Mouse (Mus musculus): Measurements from ENCODE around the gene C2cd2l. TPM values are rescaled to one million over a fixed set of nuclear protein-coding genes. Genes with fewer than 3 reads are reported as not detected.
"Not testable (repeated sequence)": the region's sequence is repeated elsewhere in the genome, so short reads cannot be mapped to it uniquely, and the experiment has no call there.

The C2cd2l gene
- polyA plus RNA-seq, 1 experiment from 2014 or later = 17.1 TPM

DNA sequence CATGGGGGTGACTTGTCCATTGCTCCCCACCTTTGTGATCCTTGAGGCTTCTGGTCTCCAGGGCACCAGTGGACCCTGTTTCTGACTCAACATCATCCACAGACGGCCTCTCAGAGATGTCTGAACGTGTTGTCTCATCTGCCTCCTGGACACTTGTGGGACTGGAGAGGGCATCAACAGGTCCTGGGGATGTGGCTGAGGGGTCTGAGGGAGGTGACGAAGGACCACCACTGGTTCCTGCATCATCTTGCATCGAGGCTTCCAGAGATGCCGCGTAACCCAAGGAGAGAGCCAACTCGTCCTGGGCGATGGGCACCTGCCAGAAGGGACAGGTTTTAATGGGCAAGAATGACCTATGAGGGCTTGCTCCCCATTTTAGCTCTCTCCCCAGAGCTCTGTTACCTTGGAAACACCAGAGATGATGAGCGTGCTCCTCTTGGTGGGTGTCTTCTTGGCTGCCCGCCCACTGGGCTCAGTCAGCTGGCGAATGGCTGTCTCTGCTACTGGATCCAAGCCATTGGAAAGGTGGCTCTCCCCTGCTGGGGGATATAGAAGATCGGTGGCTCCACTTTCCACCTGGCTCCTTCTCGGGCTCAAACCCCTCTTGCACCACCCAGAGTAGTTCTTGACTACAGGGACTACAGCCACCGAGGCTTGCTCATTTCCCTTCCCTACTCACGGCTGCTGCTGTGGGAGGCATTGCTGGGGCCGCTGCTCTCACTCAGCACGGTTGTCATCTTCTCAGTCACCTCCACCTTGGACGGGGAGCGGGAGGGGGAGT lies 6.4 kb downstream of the C2cd2l start:
- DNase-seq (ENCODE audit: low spot score) = no peak
- ATAC-seq (ENCODE audit: insufficient read depth, low FRiP score, low TSS enrichment) = no peak
- peaks cover 13% of the 10 kb centered on the region for H3K4me1 ChIP-seq (ENCODE audit: control insufficient read depth, insufficient read depth, low read length)

DNA sequence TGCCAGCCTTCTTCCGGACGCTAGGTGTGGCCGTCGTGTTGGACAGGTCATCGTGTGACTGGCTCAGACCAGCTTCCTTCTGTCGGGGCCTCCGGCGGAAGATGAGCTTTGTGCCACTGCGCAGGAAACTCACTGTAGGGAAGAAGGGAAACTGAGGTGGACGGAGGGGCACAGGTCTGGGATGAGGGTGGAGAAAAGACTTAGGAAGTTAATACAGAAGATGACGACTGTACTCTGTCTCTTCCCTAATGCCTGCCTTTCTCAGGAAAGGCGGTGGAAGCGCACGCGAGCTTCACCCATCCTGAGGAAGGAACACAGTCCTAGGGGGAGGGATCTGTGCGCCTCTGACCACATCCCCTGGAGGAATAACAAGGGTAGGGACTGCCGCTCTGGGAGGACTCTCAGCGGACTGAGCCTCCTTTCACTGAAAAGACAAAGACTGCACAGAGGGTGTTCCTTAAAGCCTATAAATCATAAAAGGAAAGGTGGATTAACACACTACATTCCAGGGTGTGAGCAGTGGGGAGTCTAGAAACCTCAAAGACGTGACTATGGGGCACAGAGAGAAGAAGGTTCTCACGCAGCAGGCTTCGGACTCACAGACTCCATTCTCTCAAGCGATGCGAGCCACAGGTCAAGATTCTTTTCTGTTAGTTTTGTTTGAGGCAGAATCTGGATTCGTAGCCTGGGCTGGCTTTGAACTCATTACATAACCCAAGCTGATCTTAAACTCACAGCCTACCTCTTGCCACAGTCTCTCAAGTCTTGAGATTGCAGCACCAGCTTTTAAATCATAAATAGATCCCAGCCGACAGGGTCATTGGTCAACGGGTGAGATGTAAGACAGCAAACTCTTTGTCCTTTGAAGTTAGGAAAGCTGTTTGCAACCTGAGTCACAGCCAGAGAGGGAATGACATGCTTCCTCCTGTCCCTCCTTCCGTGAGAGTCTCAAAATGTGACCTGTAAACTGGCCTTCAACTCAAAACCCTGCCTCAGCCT lies 8.7 kb downstream of the C2cd2l start:
- peaks cover 6% of the 10 kb centered on the region for H3K4me1 ChIP-seq (ENCODE audit: control insufficient read depth, insufficient read depth, low read length)
- H3K27ac ChIP-seq (ENCODE audit: low read depth, low read length) = peak overlapping the region; percentile 42; the same call in 1 of the 2 replicates
- H3K36me3 ChIP-seq (ENCODE audit: control insufficient read depth, insufficient read depth, low read length) = peaks cover 13% of the 10 kb centered on the region
- H3K4me3 ChIP-seq (ENCODE audit: low read depth, low read length) = no peak overlapping the region
- H3K9me3 ChIP-seq (ENCODE audit: control insufficient read depth, low read length) = no peaks in the 10 kb centered on the region
- ATAC-seq (ENCODE audit: insufficient read depth, low FRiP score, low TSS enrichment) = 0 out of 2 replicates have a peak, but pooled peaks have one; percentile 41
- H3K4me2 ChIP-seq (ENCODE audit: low read depth) = peak overlapping the region; percentile 8; the same call in 1 of the 2 replicates
- peak overlapping the region; percentile 19; the same call in 1 of the 2 replicates for H3K9ac ChIP-seq (ENCODE audit: low read length)
- H3K27me3 ChIP-seq (ENCODE audit: control insufficient read depth, insufficient read depth, low read length) = no peaks in the 10 kb centered on the region
- WGBS = 8% methylated on average over 27 of the region's 27 CpGs
- DNase-seq (ENCODE audit: low spot score) = peak; percentile 38

More for the DNA sequence above, 6.4 kb downstream of the C2cd2l start:
- WGBS = 82% methylated on average over 19 of the region's 19 CpGs
- Histone ChIP-seq H3K27ac (ENCODE audit: low read depth, low read length) (no peak overlapping the region), H3K9ac (ENCODE audit: low read length) (no peak overlapping the region), H3K27me3 (ENCODE audit: control insufficient read depth, insufficient read depth, low read length) (no peaks in the 10 kb centered on the region), H3K9me3 (ENCODE audit: control insufficient read depth, low read length) (no peaks in the 10 kb centered on the region), H3K4me3 (ENCODE audit: low read depth, low read length) (no peak overlapping the region), H3K4me2 (ENCODE audit: low read depth) (no peak overlapping the region), H3K36me3 (ENCODE audit: control insufficient read depth, insufficient read depth, low read length) (peaks cover 13% of the 10 kb centered on the region)

DNA sequence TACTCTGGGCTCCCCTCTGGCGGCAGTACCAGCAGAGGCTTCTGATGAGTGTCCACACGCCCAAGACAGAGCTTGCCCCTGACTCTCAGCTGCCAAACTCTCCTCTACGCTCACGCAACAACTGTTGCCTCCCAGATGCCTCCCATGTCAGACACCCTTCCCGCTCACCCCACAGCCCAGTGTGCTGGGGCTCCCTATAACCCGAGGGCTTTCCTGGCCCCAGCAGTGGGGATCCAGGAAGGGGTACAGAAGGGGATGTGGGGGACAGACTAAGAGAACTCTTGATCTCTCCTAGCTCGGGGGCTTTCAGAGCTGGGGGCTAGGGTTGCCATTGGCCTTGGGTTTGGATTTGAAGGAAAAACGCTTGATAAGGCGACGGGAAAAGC lies 9.3 kb downstream of the C2cd2l start:
- DNase-seq (ENCODE audit: low spot score) = no peak
- Histone ChIP-seq H3K9ac (ENCODE audit: low read length) (no peak overlapping the region), H3K4me2 (ENCODE audit: low read depth) (no peak overlapping the region), H3K27me3 (ENCODE audit: control insufficient read depth, insufficient read depth, low read length) (no peaks in the 10 kb centered on the region), H3K9me3 (ENCODE audit: control insufficient read depth, low read length) (no peaks in the 10 kb centered on the region), H3K27ac (ENCODE audit: low read depth, low read length) (0 out of 2 replicates have a peak overlapping the region, but pooled peaks have one; percentile 35), H3K36me3 (ENCODE audit: control insufficient read depth, insufficient read depth, low read length) (peaks cover 13% of the 10 kb centered on the region), H3K4me3 (ENCODE audit: low read depth, low read length) (no peak overlapping the region), H3K4me1 (ENCODE audit: control insufficient read depth, insufficient read depth, low read length) (peaks cover 6% of the 10 kb centered on the region)
- ATAC-seq (ENCODE audit: insufficient read depth, low FRiP score, low TSS enrichment) = no peak
- WGBS = 31% methylated on average over 10 of the region's 10 CpGs

DNA sequence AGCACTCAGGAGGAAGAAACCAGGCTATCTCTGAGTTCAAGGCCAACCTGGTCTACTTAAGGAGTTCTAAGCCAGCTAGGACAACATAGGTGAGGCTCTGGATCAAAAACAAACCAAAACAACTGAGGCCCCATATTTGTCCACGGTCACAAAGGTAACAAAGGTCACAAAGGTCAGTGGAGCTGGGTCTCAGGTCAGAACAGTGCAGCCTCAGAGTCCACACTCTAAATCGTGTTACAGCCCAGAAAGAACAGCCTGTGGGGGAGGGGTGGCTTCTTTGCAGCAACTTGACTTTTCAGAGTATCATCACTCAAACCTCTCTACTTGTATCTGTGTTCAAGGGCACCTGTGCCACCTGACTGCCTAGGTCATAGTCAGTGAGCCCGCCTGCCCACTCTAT lies 10.3 kb downstream of the C2cd2l start:
- H3K4me2 ChIP-seq (ENCODE audit: low read depth) = no peak overlapping the region
- peaks cover 9% of the 10 kb centered on the region for H3K4me1 ChIP-seq (ENCODE audit: control insufficient read depth, insufficient read depth, low read length)
- H3K4me3 ChIP-seq (ENCODE audit: low read depth, low read length) = no peak overlapping the region
- no peak for DNase-seq (ENCODE audit: low spot score)
- ATAC-seq (ENCODE audit: insufficient read depth, low FRiP score, low TSS enrichment) = no peak
- no peaks in the 10 kb centered on the region for H3K27me3 ChIP-seq (ENCODE audit: control insufficient read depth, insufficient read depth, low read length)
- H3K9me3 ChIP-seq (ENCODE audit: control insufficient read depth, low read length) = no peaks in the 10 kb centered on the region
- WGBS = 66% methylated on average over 3 of the region's 3 CpGs
- H3K36me3 ChIP-seq (ENCODE audit: control insufficient read depth, insufficient read depth, low read length) = peaks cover 8% of the 10 kb centered on the region
- no peak overlapping the region for H3K9ac ChIP-seq (ENCODE audit: low read length)
- H3K27ac ChIP-seq (ENCODE audit: low read depth, low read length) = no peak overlapping the region

DNA sequence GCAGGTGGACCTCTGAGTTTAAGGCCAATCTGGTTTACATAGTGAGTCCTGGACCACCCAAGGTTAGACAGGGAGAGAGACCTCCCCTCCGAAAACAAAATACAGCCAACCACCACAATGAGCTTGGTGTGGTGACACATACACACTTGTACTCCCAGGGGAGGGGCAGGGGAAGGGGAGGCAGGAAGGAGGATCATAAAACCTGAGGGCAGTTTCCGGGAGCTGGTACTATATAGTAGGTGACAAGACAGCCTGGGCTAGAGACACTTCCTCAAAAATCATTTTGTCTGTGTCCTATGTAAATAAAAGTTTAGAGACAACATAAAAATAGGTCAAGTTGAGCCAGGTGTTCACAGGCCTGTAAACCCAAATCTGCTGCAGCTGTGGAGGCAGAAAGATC lies 12.8 kb downstream of the C2cd2l start:
- 77% methylated on average over 2 of the region's 2 CpGs for WGBS
- no peak overlapping the region for H3K9ac ChIP-seq (ENCODE audit: low read length)
- ATAC-seq (ENCODE audit: insufficient read depth, low FRiP score, low TSS enrichment) = no peak
- H3K9me3 ChIP-seq (ENCODE audit: control insufficient read depth, low read length) = no peaks in the 10 kb centered on the region
- H3K27me3 ChIP-seq (ENCODE audit: control insufficient read depth, insufficient read depth, low read length) = no peaks in the 10 kb centered on the region
- H3K36me3 ChIP-seq (ENCODE audit: control insufficient read depth, insufficient read depth, low read length) = 0 out of 2 replicates have a peak, but pooled peaks cover 2% of the 10 kb centered on the region
- no peak overlapping the region for H3K27ac ChIP-seq (ENCODE audit: low read depth, low read length)
- peaks cover 12% of the 10 kb centered on the region for H3K4me1 ChIP-seq (ENCODE audit: control insufficient read depth, insufficient read depth, low read length)
- no peak for DNase-seq (ENCODE audit: low spot score)
- H3K4me3 ChIP-seq (ENCODE audit: low read depth, low read length) = no peak overlapping the region
- H3K4me2 ChIP-seq (ENCODE audit: low read depth) = no peak overlapping the region

GRCm38 (mm10) chr9:44306532-44306931 lies 13.6 kb downstream of the C2cd2l start:
- ATAC-seq (ENCODE audit: insufficient read depth, low FRiP score, low TSS enrichment) = no peak
- H3K4me2 ChIP-seq (ENCODE audit: low read depth) = no peak overlapping the region
- H3K36me3 ChIP-seq (ENCODE audit: control insufficient read depth, insufficient read depth, low read length) = 0 out of 2 replicates have a peak, but pooled peaks cover 2% of the 10 kb centered on the region
- H3K9me3 ChIP-seq (ENCODE audit: control insufficient read depth, low read length) = no peaks in the 10 kb centered on the region
- 94% methylated on average over 6 of the region's 6 CpGs for WGBS
- H3K4me1 ChIP-seq (ENCODE audit: control insufficient read depth, insufficient read depth, low read length) = peaks cover 8% of the 10 kb centered on the region; the same call in 1 of the 2 replicates
- H3K9ac ChIP-seq (ENCODE audit: low read length) = no peak overlapping the region
- H3K27ac ChIP-seq (ENCODE audit: low read depth, low read length) = no peak overlapping the region
- H3K4me3 ChIP-seq (ENCODE audit: low read depth, low read length) = no peak overlapping the region
- DNase-seq (ENCODE audit: low spot score) = no peak
- no peaks in the 10 kb centered on the region for H3K27me3 ChIP-seq (ENCODE audit: control insufficient read depth, insufficient read depth, low read length)

- peaks cover 6% of the 10 kb centered on the region; the same call in 1 of the 2 replicates for H3K4me1 ChIP-seq (ENCODE audit: control insufficient read depth, insufficient read depth, low read length)
- 0 out of 2 replicates have a peak, but pooled peaks cover 2% of the 10 kb centered on the region for H3K36me3 ChIP-seq (ENCODE audit: control insufficient read depth, insufficient read depth, low read length)
- H3K4me3 ChIP-seq (ENCODE audit: low read depth, low read length) = peak within 1 kb of the TSS; percentile 77
- no peaks in the 10 kb centered on the region for H3K27me3 ChIP-seq (ENCODE audit: control insufficient read depth, insufficient read depth, low read length)
- WGBS = under 1% methylated on average over 54 of the region's 54 CpGs
- peak within 1 kb of the TSS; percentile 79 for H3K9ac ChIP-seq (ENCODE audit: low read length)
- DNase-seq (ENCODE audit: low spot score) = peak; percentile 99
- ATAC-seq (ENCODE audit: insufficient read depth, low FRiP score, low TSS enrichment) = peak; percentile 99
- no peaks in the 10 kb centered on the region for H3K9me3 ChIP-seq (ENCODE audit: control insufficient read depth, low read length)
- peak within 1 kb of the TSS; percentile 55 for H3K4me2 ChIP-seq (ENCODE audit: low read depth)
- 0 out of 2 replicates have a peak within 1 kb of the TSS, but pooled peaks have one; percentile 28 for H3K27ac ChIP-seq (ENCODE audit: low read depth, low read length)
Observed at GRCm38 (mm10) chr9:44305466-44306079, 14.5 kb downstream of the C2cd2l start, which contains the start of gene Hinfp. TSS of gene Hinfp (minus strand) at chr9:44305671.

DNA sequence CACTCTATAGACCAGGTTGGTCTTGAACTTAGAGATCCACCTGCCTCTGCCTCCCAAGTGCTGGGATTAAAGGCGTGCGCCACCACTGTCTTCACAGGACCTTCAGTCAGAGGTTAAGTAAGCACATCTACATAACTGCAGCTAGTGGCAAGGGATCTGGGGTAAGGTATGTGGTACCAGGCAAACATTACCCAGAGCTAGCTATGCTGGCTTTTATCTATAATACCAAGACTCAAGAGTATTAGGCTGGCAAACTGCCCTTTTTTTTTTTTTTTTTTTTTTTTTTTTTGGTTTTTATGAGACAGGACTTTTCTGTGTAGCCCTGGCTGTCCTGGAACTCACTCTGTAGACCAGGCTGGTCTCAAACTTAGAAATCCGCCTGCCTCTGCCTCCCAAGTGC lies 20.1 kb downstream of the C2cd2l start:
- not testable (repeated sequence) for H3K4me1 ChIP-seq (ENCODE audit: control insufficient read depth, insufficient read depth, low read length); H3K27ac ChIP-seq (ENCODE audit: low read depth, low read length); H3K4me3 ChIP-seq (ENCODE audit: low read depth, low read length); H3K27me3 ChIP-seq (ENCODE audit: control insufficient read depth, insufficient read depth, low read length); ATAC-seq (ENCODE audit: insufficient read depth, low FRiP score, low TSS enrichment); DNase-seq (ENCODE audit: low spot score); H3K9me3 ChIP-seq (ENCODE audit: control insufficient read depth, low read length); H3K9ac ChIP-seq (ENCODE audit: low read length); H3K4me2 ChIP-seq (ENCODE audit: low read depth)
- WGBS = 94% methylated on average over 3 of the region's 3 CpGs
- H3K36me3 ChIP-seq (ENCODE audit: control insufficient read depth, insufficient read depth, low read length) = peaks cover 17% of the 10 kb centered on the region
